Mouse (Mus musculus) neural tube, embryonic 11.5 days (tissue): ENCODE measurements at regions not wholly inside any gene's neighbourhood (a gene's known extent, or its start where the extent isn't known, plus 50 kb on each side); places are given as distances from the start of the nearest gene placed in this dataset.

Experiments used
- ATAC-seq: fragments of 200-750 bp; cut with Nextera tagmentation; 2 replicates; pipeline ENCODE4 v1.8.0; 2017; ENCODE audit warnings: moderate number of reproducible peaks, mild to moderate bottlenecking, moderate TSS enrichment, moderate library complexity; ENCODE audit not compliant: insufficient read depth, low FRiP score, low TSS enrichment
- DNase-seq: peaks from one replicate; pipeline ENCODE4 v3.0.0-alpha.2; 2015; ENCODE audit warnings: low spot score
- H3K27ac ChIP-seq: fragments of 300-500 bp; sonication (generic); 2 replicates; pipeline ENCODE4 v1.5.1; 2014; ENCODE audit warnings: low read depth, mild to moderate bottlenecking, low read length
- H3K27me3 ChIP-seq: fragments of 300-500 bp; sonication (generic); 2 replicates; pipeline ENCODE4 v1.6.1; 2014; ENCODE audit warnings: mild to moderate bottlenecking, low read length, mixed read lengths; ENCODE audit not compliant: control insufficient read depth, insufficient read depth
- H3K36me3 ChIP-seq: fragments of 300-500 bp; sonication (generic); 2 replicates; pipeline ENCODE4 v1.6.1; 2014; ENCODE audit warnings: mild to moderate bottlenecking, low read length, moderate library complexity, mixed read lengths; ENCODE audit not compliant: control insufficient read depth, insufficient read depth
- H3K4me1 ChIP-seq: fragments of 300-500 bp; sonication (generic); 2 replicates; pipeline ENCODE4 v1.6.1; 2014; ENCODE audit warnings: low read length, mixed read lengths; ENCODE audit not compliant: control insufficient read depth, insufficient read depth
- H3K4me2 ChIP-seq: fragments of 300-500 bp; sonication (generic); 2 replicates; pipeline ENCODE4 v1.6.1; 2014; ENCODE audit warnings: low read depth, mild to moderate bottlenecking, moderate library complexity
- H3K4me3 ChIP-seq: fragments of 300-500 bp; sonication (generic); 2 replicates; pipeline ENCODE4 v1.5.1; 2014; ENCODE audit warnings: low read depth, low read length
- H3K9ac ChIP-seq: fragments of 300-500 bp; sonication (generic); 2 replicates; pipeline ENCODE4 v1.6.1; 2014; ENCODE audit warnings: mild to moderate bottlenecking, low read length
- H3K9me3 ChIP-seq: fragments of 300-500 bp; sonication (generic); 2 replicates; pipeline ENCODE4 v1.6.1; 2016; ENCODE audit warnings: low read length; ENCODE audit not compliant: control insufficient read depth
- WGBS: fragments of 180-500 bp; shearing (Covaris S2); extraction: QIAGEN DNeasy Blood & Tissue Kit; methylation state at CpG from one replicate; pipeline ENCODE4 v1.1.7; 2014; 5-methylcytosine and 5-hydroxymethylcytosine counted together

GRCm38 (mm10) chr19:33083371-33083770, 308.7 kb downstream of the Rnls start:
- Histone ChIP-seq H3K27ac (no peak overlapping the region), H3K9ac (no peak overlapping the region), H3K4me2 (no peak overlapping the region), H3K36me3 (no peaks in the 10 kb centered on the region), H3K4me1 (no peaks in the 10 kb centered on the region), H3K27me3 (no peaks in the 10 kb centered on the region), H3K4me3 (no peak overlapping the region), H3K9me3 (no peaks in the 10 kb centered on the region)
- DNase-seq (no peak), ATAC-seq (no peak)
- 75% methylated on average over 2 of the region's 2 CpGs for WGBS

GRCm38 (mm10) chr19:33084683-33085082, 307.4 kb downstream of the Rnls start:
- Histone ChIP-seq H3K9ac (no peak overlapping the region), H3K4me1 (no peaks in the 10 kb centered on the region), H3K4me3 (no peak overlapping the region), H3K36me3 (no peaks in the 10 kb centered on the region), H3K9me3 (no peaks in the 10 kb centered on the region), H3K27ac (no peak overlapping the region), H3K27me3 (no peaks in the 10 kb centered on the region), H3K4me2 (no peak overlapping the region)
- DNase-seq (no peak), ATAC-seq (no peak)
- 89% methylated on average over 5 of the region's 5 CpGs for WGBS
